Mouse (Mus musculus) retina, postnatal 1 day (tissue): ENCODE data around the gene Fn1.

Experiments
- DNase-seq: peaks from one replicate; pipeline ENCODE4 v3.0.0-alpha.2; 2012

Gene Fn1

GRCm38 (mm10) chr1:71594268-71594667, 58.7 kb downstream of the Fn1 start:
- no peak for DNase-seq

- DNase-seq: no peak
These were observed 59.8 kb downstream of the Fn1 start for GRCm38 (mm10) chr1:71593184-71593583.

GRCm38 (mm10) chr1:71590038-71590437, 63.0 kb downstream of the Fn1 start:
- no peak for DNase-seq

- DNase-seq: no peak
These were observed 66.3 kb downstream of the Fn1 start for GRCm38 (mm10) chr1:71586658-71587057.

GRCm38 (mm10) chr1:71583900-71584299, 69.1 kb downstream of the Fn1 start:
- no peak for DNase-seq

- DNase-seq: no peak
These were observed 69.7 kb downstream of the Fn1 start for GRCm38 (mm10) chr1:71583302-71583701.

- no peak for DNase-seq
These were observed 72.6 kb downstream of the Fn1 start for GRCm38 (mm10) chr1:71580408-71580807.

- no peak for DNase-seq
These were observed 73.5 kb downstream of the Fn1 start for GRCm38 (mm10) chr1:71579526-71579925.

GRCm38 (mm10) chr1:71576837-71577236, 76.2 kb downstream of the Fn1 start:
- DNase-seq: no peak

GRCm38 (mm10) chr1:71575987-71576386, 77.0 kb downstream of the Fn1 start:
- DNase-seq: no peak

GRCm38 (mm10) chr1:71570116-71570515, 82.9 kb downstream of the Fn1 start:
- DNase-seq: no peak

- DNase-seq: no peak
These were observed 85.0 kb downstream of the Fn1 start for GRCm38 (mm10) chr1:71567884-71568605.

- no peak for DNase-seq
These were observed 88.7 kb downstream of the Fn1 start for GRCm38 (mm10) chr1:71564291-71564690.

- DNase-seq: no peak
These were observed 92.4 kb downstream of the Fn1 start for GRCm38 (mm10) chr1:71560626-71561025.

GRCm38 (mm10) chr1:71556688-71557612, 96.0 kb downstream of the Fn1 start, which contains the start of gene Atic:
TSS of gene Atic (plus strand) at chr1:71557150.
- DNase-seq: peak; percentile 95

- DNase-seq: no peak
These were observed 102.3 kb downstream of the Fn1 start for GRCm38 (mm10) chr1:71550626-71551195.

- DNase-seq: no peak
These were observed 112.6 kb downstream of the Fn1 start for GRCm38 (mm10) chr1:71540437-71540836.

- DNase-seq: no peak
These were observed 113.4 kb downstream of the Fn1 start for GRCm38 (mm10) chr1:71539641-71540040.
